Mouse (Mus musculus) hindbrain, postnatal 0 days (tissue): ENCODE data around the gene Tepp. TPM values are rescaled to one million over a fixed set of nuclear protein-coding genes. Genes with fewer than 3 reads are reported as not detected.

ENCODE experiments used
- ATAC-seq: fragments of 200-750 bp; cut with Nextera tagmentation; 2 replicates; pipeline ENCODE4 v1.8.0; 2017; ENCODE audit warnings: mild to moderate bottlenecking, moderate TSS enrichment, moderate library complexity
- DNase-seq: peaks from one replicate; pipeline ENCODE4 v3.0.0-alpha.2; 2015; ENCODE audit warnings: low spot score
- H3K27ac ChIP-seq: fragments of 300-500 bp; sonication (generic); 2 replicates; pipeline ENCODE4 v1.5.1; 2014; ENCODE audit warnings: mild to moderate bottlenecking
- H3K27me3 ChIP-seq: fragments of 300-500 bp; sonication (generic); 2 replicates; pipeline ENCODE4 v1.6.1; 2014; ENCODE audit warnings: low read length, mixed read lengths; ENCODE audit not compliant: insufficient read depth
- H3K36me3 ChIP-seq: fragments of 300-500 bp; sonication (generic); 2 replicates; pipeline ENCODE4 v1.6.1; 2014; ENCODE audit warnings: low read length, mixed read lengths; ENCODE audit not compliant: insufficient read depth
- H3K4me1 ChIP-seq: fragments of 300-500 bp; sonication (generic); 2 replicates; pipeline ENCODE4 v1.6.1; 2014; ENCODE audit warnings: antibody characterized with exemption, low read length, mixed read lengths; ENCODE audit not compliant: insufficient read depth
- H3K4me2 ChIP-seq: fragments of 300-500 bp; sonication (generic); 2 replicates; pipeline ENCODE4 v1.6.1; 2014; ENCODE audit warnings: low read depth, mild to moderate bottlenecking, low read length, moderate library complexity, mixed read lengths
- H3K4me3 ChIP-seq: fragments of 300-500 bp; sonication (generic); 2 replicates; pipeline ENCODE4 v1.5.1; 2014; ENCODE audit warnings: low read length
- H3K9ac ChIP-seq: fragments of 300-500 bp; sonication (generic); replicated peaks from 2 replicates; pipeline ENCODE4 v1.6.1; 2014; ENCODE audit warnings: mild to moderate bottlenecking, low read length, moderate library complexity, mixed read lengths
- H3K9me3 ChIP-seq: fragments of 300-500 bp; sonication (generic); 2 replicates; pipeline ENCODE4 v1.6.1; 2016; ENCODE audit warnings: low read length, mixed read lengths
- CTCF ChIP-seq: IDR thresholded peaks from 2 replicates; pipeline ENCODE4 v1.5.1; 2016; ENCODE audit warnings: antibody characterized with exemption, control low read depth, low read depth
- WGBS: fragments of 180-500 bp; shearing (Covaris S2); extraction: QIAGEN DNeasy Blood & Tissue Kit; methylation state at CpG from one replicate; pipeline ENCODE4 v1.1.7; 2014; 5-methylcytosine and 5-hydroxymethylcytosine counted together
- polyA plus RNA-seq: library from polyadenylated mRNA; unstranded; fragments of >200 nt; fragmentation: Nextera tagmentation; extraction: Ambion mirVana; gene quantifications from 2 replicates; pipeline ENCODE4 v1.2.1, GENCODE M21; 2015
- total RNA-seq: library from RNA; depleted of rRNA; stranded (reverse); fragments of >200 nt; gene quantifications from 2 replicates; pipeline ENCODE4 v1.2.3, GENCODE M21; 2014

Tepp gene
- total and polyA plus RNA-seq, 2 experiments from 2014 or later = 3.1 TPM; not detected in 1

DNA sequence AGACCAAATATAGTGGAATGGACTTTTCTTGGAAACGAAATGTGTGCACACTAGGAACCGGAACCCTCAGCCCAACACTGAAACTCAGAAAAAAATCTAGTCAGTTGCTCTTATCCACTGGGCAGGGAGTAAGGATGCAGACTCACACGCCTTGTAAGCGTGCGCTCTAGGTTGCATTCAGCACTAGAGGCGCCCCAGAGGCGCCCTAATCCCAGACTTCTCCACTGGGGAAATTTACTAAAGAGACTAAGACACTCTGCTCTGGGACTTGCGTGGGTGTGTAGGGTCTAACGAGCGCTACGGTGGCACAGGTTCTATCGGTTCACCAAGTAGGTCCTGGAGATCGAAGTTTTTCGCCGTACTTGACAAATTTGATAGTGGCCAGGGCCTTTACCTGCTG, 41.1 kb downstream of the Tepp start:
- Histone ChIP-seq H3K27me3 (no peaks in the 10 kb centered on the region), H3K4me2 (peak overlapping the region; percentile 86), H3K9ac (peak overlapping the region; percentile 60; the same call in 1 of the 2 replicates), H3K36me3 (no peaks in the 10 kb centered on the region), H3K9me3 (no peaks in the 10 kb centered on the region), H3K4me1 (peaks cover 34% of the 10 kb centered on the region), H3K4me3 (peak overlapping the region; percentile 88), H3K27ac (peak overlapping the region; percentile 82; the same call in 1 of the 2 replicates)
- 4% methylated on average over 15 of the region's 15 CpGs for WGBS
- TF ChIP-seq CTCF = peak; percentile 59
- peak; percentile 74 for DNase-seq
- peak; percentile 52; the same call in 1 of the 2 replicates for ATAC-seq

DNA sequence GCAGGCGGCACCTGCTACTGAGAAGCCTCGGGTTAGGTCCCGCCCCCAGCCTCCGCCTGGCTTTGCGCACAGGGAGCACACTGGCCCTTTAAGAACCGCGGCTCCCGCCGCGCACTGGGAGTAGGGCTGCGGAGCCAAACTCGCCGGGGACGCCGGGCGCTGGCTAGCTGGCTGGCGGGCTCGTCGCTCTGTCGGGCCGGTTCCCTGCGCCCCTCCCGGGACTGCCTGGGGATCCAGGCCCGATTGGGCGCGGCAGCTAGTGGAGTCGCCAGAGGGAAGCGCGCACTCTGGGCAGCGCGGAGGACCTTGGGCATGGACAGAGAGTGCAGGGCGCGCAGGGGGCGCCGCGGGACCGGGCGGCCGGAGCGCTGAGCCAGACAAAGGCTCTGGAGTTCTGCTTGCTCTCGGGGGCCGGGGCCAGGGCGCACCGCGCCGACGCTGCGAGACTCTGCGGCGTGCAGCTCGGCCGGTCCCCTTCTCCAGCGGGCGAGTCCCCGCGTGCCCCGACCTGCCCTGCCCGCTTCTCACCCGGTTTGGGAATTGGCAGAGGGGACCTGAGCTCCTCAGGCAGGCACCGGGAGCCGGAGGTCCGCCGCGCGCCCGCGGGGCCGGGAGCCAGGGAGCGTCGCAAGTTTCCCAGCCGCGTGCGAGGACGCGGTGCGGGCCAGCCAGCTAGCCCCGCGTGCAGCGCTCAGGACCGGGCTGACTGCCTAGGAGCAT, 41.9 kb downstream of the Tepp start, which contains the start of gene Mmp15:
Gene Mmp15 (plus strand): TSS at position 118 of the 720 bp plus-strand sequence.
- peak within 1 kb of the TSS; percentile 86 for H3K4me2 ChIP-seq
- H3K27me3 ChIP-seq = no peaks in the 10 kb centered on the region
- peak within 1 kb of the TSS; percentile 88 for H3K4me3 ChIP-seq
- H3K36me3 ChIP-seq = no peaks in the 10 kb centered on the region
- H3K27ac ChIP-seq = peak within 1 kb of the TSS; percentile 82
- peak; percentile 69 for ATAC-seq
- no peaks in the 10 kb centered on the region for H3K9me3 ChIP-seq
- peak; percentile 79 for DNase-seq
- WGBS = under 1% methylated on average over 77 of the region's 80 CpGs
- H3K4me1 ChIP-seq = peaks cover 34% of the 10 kb centered on the region
- H3K9ac ChIP-seq = peak within 1 kb of the TSS; percentile 60
- TF ChIP-seq CTCF = no peak

GRCm38 (mm10) chr8:95352871-95353866, 42.8 kb downstream of the Tepp start:
- Histone ChIP-seq H3K4me1 (peaks cover 32% of the 10 kb centered on the region), H3K9ac (peak overlapping the region; percentile 60), H3K4me3 (peak overlapping the region; percentile 88), H3K27me3 (no peaks in the 10 kb centered on the region), H3K36me3 (no peaks in the 10 kb centered on the region), H3K27ac (peak overlapping the region; percentile 82), H3K4me2 (peak overlapping the region; percentile 86), H3K9me3 (no peaks in the 10 kb centered on the region)
- 2% methylated on average over 62 of the region's 62 CpGs for WGBS
- DNase-seq = peak; percentile 69
- peak; percentile 38 for ATAC-seq
- TF ChIP-seq CTCF = no peak; the same call in 1 of the 2 replicates

DNA sequence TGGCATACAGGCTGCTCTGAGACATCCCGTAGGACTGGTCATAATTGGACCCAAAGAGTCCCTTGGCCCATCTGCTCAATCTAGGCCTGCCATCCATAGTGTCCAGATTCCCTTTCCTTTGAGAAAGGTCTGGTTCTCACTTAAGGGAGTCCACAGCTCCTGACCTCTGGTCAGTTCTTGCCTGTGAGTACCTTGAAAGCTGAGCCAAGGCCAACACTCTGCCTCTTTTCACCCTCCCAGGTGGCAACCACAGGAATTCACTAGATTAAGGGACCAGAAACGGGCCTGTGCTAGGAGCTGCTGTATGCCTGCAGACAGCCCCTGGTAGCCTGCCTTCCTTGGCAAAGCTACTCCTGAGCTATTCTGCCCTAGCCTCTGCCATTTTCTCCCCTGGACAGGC, 44.2 kb downstream of the Tepp start:
- ATAC-seq = no peak

GRCm38 (mm10) chr8:95358550-95359411, 48.4 kb downstream of the Tepp start:
- H3K4me3 ChIP-seq = no peak overlapping the region
- H3K4me2 ChIP-seq = no peak overlapping the region
- H3K4me1 ChIP-seq = peaks cover 16% of the 10 kb centered on the region
- no peak overlapping the region for H3K9ac ChIP-seq
- WGBS = 44% methylated on average over 7 of the region's 8 CpGs
- TF ChIP-seq CTCF = no peak
- H3K9me3 ChIP-seq = no peaks in the 10 kb centered on the region
- H3K36me3 ChIP-seq = no peaks in the 10 kb centered on the region
- H3K27me3 ChIP-seq = no peaks in the 10 kb centered on the region
- no peak overlapping the region for H3K27ac ChIP-seq
- no peak for DNase-seq
- ATAC-seq = no peak

More for the DNA sequence above, 44.2 kb downstream of the Tepp start:
- Histone ChIP-seq H3K4me3 (no peak overlapping the region), H3K4me2 (peak overlapping the region; percentile 86), H3K27ac (no peak overlapping the region), H3K36me3 (no peaks in the 10 kb centered on the region), H3K9me3 (no peaks in the 10 kb centered on the region), H3K27me3 (no peaks in the 10 kb centered on the region), H3K9ac (no peak overlapping the region), H3K4me1 (peaks cover 19% of the 10 kb centered on the region)
- no peak for TF ChIP-seq CTCF
- DNase-seq = no peak
- 73% methylated on average over 2 of the region's 2 CpGs for WGBS
